Mouse (Mus musculus): ENCODE measurements around the gene Gstm1. TPM values are rescaled to one million over a fixed set of nuclear protein-coding genes. Genes with fewer than 3 reads are reported as not detected.
"Not testable (repeated sequence)": the region's sequence is repeated elsewhere in the genome, so short reads cannot be mapped to it uniquely, and the experiment has no call there.

The Gstm1 gene
- polyA plus RNA-seq, 1 experiment from 2014 or later, result 376 TPM

GRCm38 (mm10) chr3:108044394-108045140 is 26.8 kb upstream of the Gstm1 start, which contains the start of gene Gstm4:
Gene Gstm4 (minus strand): TSS chr3:108044894.
- Histone ChIP-seq H3K4me1 (ENCODE audit: control insufficient read depth, insufficient read depth, low read length) (peaks cover 12% of the 10 kb centered on the region), H3K27me3 (replicated peaks; ENCODE audit: control insufficient read depth, insufficient read depth, low read length) (no peaks in the 10 kb centered on the region), H3K36me3 (ENCODE audit: control insufficient read depth, insufficient read depth, low read length) (no peaks in the 10 kb centered on the region), H3K4me2 (ENCODE audit: low read depth, low read length) (peak within 1 kb of the TSS; percentile 82), H3K9me3 (ENCODE audit: control insufficient read depth, low read length) (no peaks in the 10 kb centered on the region), H3K27ac (ENCODE audit: low read length) (peak within 1 kb of the TSS; percentile 77), H3K9ac (ENCODE audit: low read depth, low read length) (peak within 1 kb of the TSS; percentile 77), H3K4me3 (ENCODE audit: low read length) (peak within 1 kb of the TSS; percentile 59)
- ATAC-seq, result peak; percentile 97
- 5% methylated on average over 29 of the region's 29 CpGs for WGBS

DNA sequence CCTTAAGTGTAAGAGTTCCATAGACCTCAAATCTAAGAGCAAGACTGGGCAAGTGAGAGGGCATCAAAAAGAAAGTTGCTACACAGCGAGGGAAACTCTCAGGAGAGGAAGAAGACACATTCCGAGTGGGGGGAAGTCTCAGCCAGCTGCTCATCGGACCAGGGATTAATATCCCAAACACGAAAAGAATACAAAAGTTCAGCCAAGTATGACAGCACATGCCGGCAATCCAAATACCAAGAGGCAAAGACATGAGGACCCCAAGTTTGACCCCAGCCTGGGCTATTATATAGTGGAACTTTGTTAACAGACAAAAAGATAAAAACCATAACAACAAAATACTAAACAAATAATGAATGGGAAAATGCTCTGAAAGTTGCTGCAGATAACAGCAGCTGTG is 15.4 kb upstream of the Gstm1 start:
- Histone ChIP-seq H3K4me1 (ENCODE audit: control insufficient read depth, insufficient read depth, low read length) (peaks cover 4% of the 10 kb centered on the region; the same call in 1 of the 2 replicates), H3K27ac (ENCODE audit: low read length) (no peak overlapping the region), H3K4me3 (ENCODE audit: low read length) (no peak overlapping the region), H3K27me3 (replicated peaks; ENCODE audit: control insufficient read depth, insufficient read depth, low read length) (no peaks in the 10 kb centered on the region), H3K36me3 (ENCODE audit: control insufficient read depth, insufficient read depth, low read length) (no peaks in the 10 kb centered on the region), H3K4me2 (ENCODE audit: low read depth, low read length) (no peak overlapping the region), H3K9ac (ENCODE audit: low read depth, low read length) (no peak overlapping the region), H3K9me3 (ENCODE audit: control insufficient read depth, low read length) (0 out of 2 replicates have a peak, but pooled peaks cover 3% of the 10 kb centered on the region)
- WGBS, result 54% methylated on average over 5 of the region's 5 CpGs
- ATAC-seq, result no peak

- Histone ChIP-seq H3K36me3 (ENCODE audit: control insufficient read depth, insufficient read depth, low read length) (no peaks in the 10 kb centered on the region), H3K4me3 (ENCODE audit: low read length) (no peak overlapping the region), H3K27ac (ENCODE audit: low read length) (no peak overlapping the region), H3K4me2 (ENCODE audit: low read depth, low read length) (no peak overlapping the region), H3K27me3 (replicated peaks; ENCODE audit: control insufficient read depth, insufficient read depth, low read length) (no peaks in the 10 kb centered on the region), H3K4me1 (ENCODE audit: control insufficient read depth, insufficient read depth, low read length) (peaks cover 8% of the 10 kb centered on the region; the same call in 1 of the 2 replicates), H3K9ac (ENCODE audit: low read depth, low read length) (no peak overlapping the region), H3K9me3 (ENCODE audit: control insufficient read depth, low read length) (0 out of 2 replicates have a peak, but pooled peaks cover 3% of the 10 kb centered on the region)
- ATAC-seq, result no peak
These were observed 14.3 kb upstream of the Gstm1 start for GRCm38 (mm10) chr3:108032113-108032512.

DNA sequence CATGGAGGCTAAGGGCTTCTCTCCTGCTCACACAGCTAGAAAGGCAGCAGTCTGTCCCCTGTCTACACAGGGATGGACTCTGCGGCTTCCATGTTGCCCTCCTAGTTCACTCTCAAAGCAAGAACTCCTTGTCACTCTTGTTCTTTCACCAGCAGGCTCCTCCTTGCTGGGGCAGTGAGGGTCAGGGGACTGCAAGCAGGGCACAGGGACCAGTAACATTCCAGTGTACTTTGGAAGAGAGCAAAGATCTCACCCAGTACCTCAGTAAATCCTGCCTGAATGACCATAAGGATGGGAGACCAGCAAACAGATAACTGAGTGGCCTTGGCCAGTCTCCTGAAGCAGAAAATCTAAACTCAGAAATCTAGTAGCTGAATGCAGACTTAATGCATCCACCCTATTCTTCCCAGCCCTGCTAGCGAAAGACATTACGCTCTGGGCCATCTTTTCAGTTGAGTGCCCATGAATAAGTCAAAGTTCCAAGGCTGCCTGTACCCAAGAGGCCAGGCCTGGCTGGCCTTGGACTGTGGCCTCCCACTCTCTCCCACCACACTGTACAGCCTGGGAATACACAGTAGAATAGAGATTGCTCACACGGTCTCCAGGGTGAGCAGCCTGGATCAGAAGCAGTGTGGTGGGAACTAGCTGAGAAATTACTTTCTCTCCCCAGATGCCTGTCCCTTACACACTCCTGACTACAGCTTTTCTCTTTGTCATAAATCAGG is 11.0 kb upstream of the Gstm1 start:
- H3K36me3 ChIP-seq (ENCODE audit: control insufficient read depth, insufficient read depth, low read length), result no peaks in the 10 kb centered on the region
- no peaks in the 10 kb centered on the region for H3K27me3 ChIP-seq (replicated peaks; ENCODE audit: control insufficient read depth, insufficient read depth, low read length)
- no peak overlapping the region for H3K4me3 ChIP-seq (ENCODE audit: low read length)
- no peak overlapping the region for H3K9ac ChIP-seq (ENCODE audit: low read depth, low read length)
- peaks cover 8% of the 10 kb centered on the region; the same call in 1 of the 2 replicates for H3K4me1 ChIP-seq (ENCODE audit: control insufficient read depth, insufficient read depth, low read length)
- no peak overlapping the region for H3K27ac ChIP-seq (ENCODE audit: low read length)
- no peaks in the 10 kb centered on the region for H3K9me3 ChIP-seq (ENCODE audit: control insufficient read depth, low read length)
- ATAC-seq, result peak; percentile 4; the same call in 1 of the 2 replicates
- 81% methylated on average over 4 of the region's 4 CpGs for WGBS
- no peak overlapping the region for H3K4me2 ChIP-seq (ENCODE audit: low read depth, low read length)

GRCm38 (mm10) chr3:108026597-108026996 is 8.8 kb upstream of the Gstm1 start:
- H3K27ac ChIP-seq (ENCODE audit: low read length), result peak overlapping the region; percentile 75
- H3K9me3 ChIP-seq (ENCODE audit: control insufficient read depth, low read length), result no peaks in the 10 kb centered on the region
- peak; percentile 50 for ATAC-seq
- no peaks in the 10 kb centered on the region for H3K27me3 ChIP-seq (replicated peaks; ENCODE audit: control insufficient read depth, insufficient read depth, low read length)
- no peak overlapping the region for H3K9ac ChIP-seq (ENCODE audit: low read depth, low read length)
- H3K4me2 ChIP-seq (ENCODE audit: low read depth, low read length), result no peak overlapping the region
- 74% methylated on average over 1 of the region's 1 CpGs for WGBS
- no peak overlapping the region for H3K4me3 ChIP-seq (ENCODE audit: low read length)
- H3K36me3 ChIP-seq (ENCODE audit: control insufficient read depth, insufficient read depth, low read length), result no peaks in the 10 kb centered on the region
- H3K4me1 ChIP-seq (ENCODE audit: control insufficient read depth, insufficient read depth, low read length), result peaks cover 20% of the 10 kb centered on the region; the same call in 1 of the 2 replicates

- Histone ChIP-seq H3K27ac (ENCODE audit: low read length) (peak overlapping the region; percentile 81), H3K4me1 (ENCODE audit: control insufficient read depth, insufficient read depth, low read length) (peaks cover 20% of the 10 kb centered on the region; the same call in 1 of the 2 replicates), H3K36me3 (ENCODE audit: control insufficient read depth, insufficient read depth, low read length) (no peaks in the 10 kb centered on the region), H3K4me3 (ENCODE audit: low read length) (no peak overlapping the region), H3K9me3 (ENCODE audit: control insufficient read depth, low read length) (no peaks in the 10 kb centered on the region), H3K27me3 (replicated peaks; ENCODE audit: control insufficient read depth, insufficient read depth, low read length) (no peaks in the 10 kb centered on the region), H3K9ac (ENCODE audit: low read depth, low read length) (no peak overlapping the region), H3K4me2 (ENCODE audit: low read depth, low read length) (no peak overlapping the region)
- ATAC-seq, result peak; percentile 77
- 44% methylated on average over 5 of the region's 5 CpGs for WGBS
These were observed 8.3 kb upstream of the Gstm1 start for GRCm38 (mm10) chr3:108026049-108026448.

- H3K9ac ChIP-seq (ENCODE audit: low read depth, low read length), result peak overlapping the region; percentile 56
- no peak overlapping the region for H3K4me2 ChIP-seq (ENCODE audit: low read depth, low read length)
- no peaks in the 10 kb centered on the region for H3K36me3 ChIP-seq (ENCODE audit: control insufficient read depth, insufficient read depth, low read length)
- H3K4me3 ChIP-seq (ENCODE audit: low read length), result no peak overlapping the region
- peak; percentile 68 for ATAC-seq
- peaks cover 20% of the 10 kb centered on the region; the same call in 1 of the 2 replicates for H3K4me1 ChIP-seq (ENCODE audit: control insufficient read depth, insufficient read depth, low read length)
- H3K27me3 ChIP-seq (replicated peaks; ENCODE audit: control insufficient read depth, insufficient read depth, low read length), result no peaks in the 10 kb centered on the region
- no peaks in the 10 kb centered on the region for H3K9me3 ChIP-seq (ENCODE audit: control insufficient read depth, low read length)
- peak overlapping the region; percentile 81 for H3K27ac ChIP-seq (ENCODE audit: low read length)
- WGBS, result 39% methylated on average over 4 of the region's 4 CpGs
These were observed 7.5 kb upstream of the Gstm1 start for GRCm38 (mm10) chr3:108025318-108025717.

GRCm38 (mm10) chr3:108022650-108023049 is 4.9 kb upstream of the Gstm1 start:
- H3K4me3 ChIP-seq (ENCODE audit: low read length), result no peak overlapping the region
- H3K9ac ChIP-seq (ENCODE audit: low read depth, low read length), result no peak overlapping the region
- 0 out of 2 replicates have a peak overlapping the region, but pooled peaks have one; percentile 37 for H3K27ac ChIP-seq (ENCODE audit: low read length)
- no peaks in the 10 kb centered on the region for H3K27me3 ChIP-seq (replicated peaks; ENCODE audit: control insufficient read depth, insufficient read depth, low read length)
- ATAC-seq, result no peak
- no peaks in the 10 kb centered on the region for H3K9me3 ChIP-seq (ENCODE audit: control insufficient read depth, low read length)
- H3K4me2 ChIP-seq (ENCODE audit: low read depth, low read length), result no peak overlapping the region
- no peaks in the 10 kb centered on the region for H3K36me3 ChIP-seq (ENCODE audit: control insufficient read depth, insufficient read depth, low read length)
- peaks cover 19% of the 10 kb centered on the region for H3K4me1 ChIP-seq (ENCODE audit: control insufficient read depth, insufficient read depth, low read length)
- 54% methylated on average over 6 of the region's 6 CpGs for WGBS

DNA sequence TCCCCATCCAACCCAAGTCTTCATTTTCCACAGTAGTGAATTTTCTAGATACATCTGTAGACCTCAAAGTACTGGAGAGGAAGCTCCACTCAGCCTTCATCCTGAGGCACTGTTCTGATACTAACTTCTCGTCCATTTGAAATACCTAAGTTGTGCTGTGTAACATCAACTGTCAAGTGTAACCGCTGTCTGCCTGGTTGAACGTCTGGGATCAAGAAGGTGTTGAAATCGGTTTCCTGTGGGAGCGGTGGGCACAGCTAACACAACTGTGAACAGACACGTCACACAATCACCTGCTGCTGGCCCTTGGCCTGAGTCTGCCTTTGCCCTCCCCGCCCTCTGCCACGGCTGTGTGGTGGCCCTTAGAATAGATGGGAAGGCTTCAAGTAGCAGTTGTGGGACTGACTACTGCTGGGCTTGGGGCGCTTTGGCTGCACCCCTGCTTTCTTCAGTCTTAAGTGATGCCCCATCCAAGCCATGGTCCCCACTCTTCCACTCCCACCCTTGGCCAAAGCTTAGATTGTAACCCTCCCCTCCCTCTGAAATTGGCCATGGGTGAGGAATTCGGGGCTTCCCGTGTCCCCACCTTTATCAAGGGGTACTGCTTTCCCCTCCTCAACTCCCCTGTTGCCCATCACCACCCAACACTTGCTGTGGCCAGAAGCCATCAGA is 2.7 kb upstream of the Gstm1 start:
- H3K4me2 ChIP-seq (ENCODE audit: low read depth, low read length); H3K27ac ChIP-seq (ENCODE audit: low read length); H3K4me3 ChIP-seq (ENCODE audit: low read length); ATAC-seq; H3K36me3 ChIP-seq (ENCODE audit: control insufficient read depth, insufficient read depth, low read length); H3K27me3 ChIP-seq (replicated peaks; ENCODE audit: control insufficient read depth, insufficient read depth, low read length); H3K9ac ChIP-seq (ENCODE audit: low read depth, low read length); H3K9me3 ChIP-seq (ENCODE audit: control insufficient read depth, low read length): not testable (repeated sequence)
- 70% methylated on average over 11 of the region's 11 CpGs for WGBS
- H3K4me1 ChIP-seq (ENCODE audit: control insufficient read depth, insufficient read depth, low read length), result peaks cover 27% of the 10 kb centered on the region

All from intestine, embryonic 16.5 days (tissue).